Mouse (Mus musculus) intestine, embryonic 14.5 days (tissue): ENCODE results near the gene Lrrc37a. TPM values are rescaled to one million over a fixed set of nuclear protein-coding genes. Genes with fewer than 3 reads are reported as not detected.
"Not testable (repeated sequence)": the region's sequence is repeated elsewhere in the genome, so short reads cannot be mapped to it uniquely, and the experiment has no call there.

ENCODE experiments used
- ATAC-seq: fragments of 200-750 bp; cut with Nextera tagmentation; replicated peaks from 2 replicates; pipeline ENCODE4 v1.8.0; 2017; ENCODE audit warnings: low read depth, moderate number of reproducible peaks, moderate TSS enrichment, moderate library complexity; ENCODE audit not compliant: low FRiP score, low TSS enrichment
- DNase-seq: peaks from one replicate; pipeline ENCODE4 v3.0.0-alpha.2; 2018; ENCODE audit warnings: low spot score
- H3K27ac ChIP-seq: fragments of 300-500 bp; sonication (generic); 2 replicates; pipeline ENCODE4 v1.5.1; 2014; ENCODE audit warnings: low read depth, mild to moderate bottlenecking, control low read depth
- H3K27me3 ChIP-seq: fragments of 300-500 bp; sonication (generic); replicated peaks from 2 replicates; pipeline ENCODE4 v1.6.1; 2014; ENCODE audit warnings: low read length, control low read depth; ENCODE audit not compliant: control insufficient read depth, insufficient read depth
- H3K36me3 ChIP-seq: fragments of 300-500 bp; sonication (generic); 2 replicates; pipeline ENCODE4 v1.6.1; 2014; ENCODE audit warnings: low read length, control low read depth; ENCODE audit not compliant: control insufficient read depth, insufficient read depth
- H3K4me1 ChIP-seq: fragments of 300-500 bp; sonication (generic); replicated peaks from 2 replicates; pipeline ENCODE4 v1.6.1; 2014; ENCODE audit warnings: low read length, control low read depth, mixed read lengths; ENCODE audit not compliant: control insufficient read depth, insufficient read depth
- H3K4me2 ChIP-seq: fragments of 300-500 bp; sonication (generic); 2 replicates; pipeline ENCODE4 v1.6.1; 2014; ENCODE audit warnings: low read length
- H3K4me3 ChIP-seq: fragments of 300-500 bp; sonication (generic); 2 replicates; pipeline ENCODE4 v1.5.1; 2014; ENCODE audit warnings: low read depth, low read length, control low read depth, mixed read lengths
- H3K9ac ChIP-seq: fragments of 300-500 bp; sonication (generic); 2 replicates; pipeline ENCODE4 v1.6.1; 2014; ENCODE audit warnings: mild to moderate bottlenecking, low read length
- H3K9me3 ChIP-seq: fragments of 300-500 bp; sonication (generic); 2 replicates; pipeline ENCODE4 v1.6.1; 2016; ENCODE audit warnings: low read length, control low read depth; ENCODE audit not compliant: control insufficient read depth
- WGBS: fragments of 180-500 bp; shearing (Covaris S2); extraction: QIAGEN DNeasy Blood & Tissue Kit; methylation state at CpG from one replicate; pipeline ENCODE4 v1.1.7; 2014; 5-methylcytosine and 5-hydroxymethylcytosine counted together
- polyA plus RNA-seq: library from polyadenylated mRNA; unstranded; fragments of >200 nt; fragmentation: Nextera tagmentation; extraction: Ambion mirVana; gene quantifications from 2 replicates; pipeline ENCODE4 v1.2.1, GENCODE M21; 2014

Lrrc37a gene
- polyA plus RNA-seq = not detected in 2 replicates

DNA sequence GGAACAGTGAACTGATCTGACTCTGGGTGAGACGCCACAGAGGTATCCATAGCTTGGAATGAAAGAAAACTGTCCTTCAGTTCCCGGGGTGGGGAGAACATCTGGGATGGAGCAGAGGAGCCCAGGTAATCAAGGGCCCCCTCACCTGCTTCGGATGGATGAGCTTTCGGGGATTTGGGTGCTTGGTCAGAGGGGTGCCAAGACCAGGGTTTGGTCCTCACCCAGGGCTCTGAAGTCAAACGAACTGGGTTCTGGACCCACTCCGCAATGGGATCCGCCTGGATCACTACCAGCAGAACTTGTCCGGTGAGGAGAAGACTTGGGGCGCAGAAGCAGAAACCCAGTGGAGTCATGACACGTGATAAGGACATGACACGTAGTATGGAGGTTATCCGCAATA is at the start of gene Lrrc37a:
Lrrc37a (minus strand) TSS at position 101 of the 400 bp plus-strand sequence.
- ATAC-seq = no peak
- H3K4me1 ChIP-seq = no peaks in the 10 kb centered on the region
- no peaks in the 10 kb centered on the region for H3K9me3 ChIP-seq
- no peaks in the 10 kb centered on the region for H3K27me3 ChIP-seq
- no peak for DNase-seq
- H3K4me3 ChIP-seq = no peak within 1 kb of the TSS
- H3K36me3 ChIP-seq = no peaks in the 10 kb centered on the region
- H3K27ac ChIP-seq = no peak within 1 kb of the TSS
- H3K4me2 ChIP-seq = no peak within 1 kb of the TSS
- no peak within 1 kb of the TSS for H3K9ac ChIP-seq
- WGBS = 92% methylated on average over 12 of the region's 12 CpGs

DNA sequence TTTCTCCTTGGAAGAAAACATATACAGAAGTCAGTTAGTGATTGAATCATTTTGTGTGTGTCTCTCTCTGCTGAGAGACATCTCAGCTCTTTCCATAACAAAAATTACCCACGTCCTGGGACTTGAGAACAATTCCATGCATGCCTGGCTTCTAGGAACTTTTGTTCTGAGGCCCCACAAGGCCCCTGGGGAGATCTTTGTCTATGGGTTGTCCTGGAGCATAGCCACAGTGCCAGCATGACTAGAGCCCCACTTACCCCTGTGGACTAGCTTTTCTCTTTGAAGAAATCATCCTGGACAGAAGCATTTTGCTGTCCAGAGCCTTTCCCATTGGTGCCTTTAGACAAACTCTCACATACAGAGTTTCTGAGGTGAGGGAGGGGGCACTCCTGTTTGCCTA is 30.6 kb upstream of the Lrrc37a start:
- H3K4me1 ChIP-seq, H3K27ac ChIP-seq: not testable (repeated sequence)
- WGBS = 42% methylated on average over 1 of the region's 1 CpGs

GRCm38 (mm10) chr11:103512111-103512510 is 7.7 kb upstream of the Lrrc37a start:
- no peak overlapping the region for H3K9ac ChIP-seq
- no peak for ATAC-seq
- H3K9me3 ChIP-seq = no peaks in the 10 kb centered on the region
- H3K27me3 ChIP-seq = no peaks in the 10 kb centered on the region
- H3K4me1 ChIP-seq = no peaks in the 10 kb centered on the region
- no peak for DNase-seq
- H3K4me3 ChIP-seq = no peak overlapping the region
- no peak overlapping the region for H3K27ac ChIP-seq
- 76% methylated on average over 2 of the region's 2 CpGs for WGBS
- no peak overlapping the region for H3K4me2 ChIP-seq
- no peaks in the 10 kb centered on the region for H3K36me3 ChIP-seq

More for the DNA sequence above, 30.6 kb upstream of the Lrrc37a start:
- not testable (repeated sequence) for DNase-seq, H3K4me3 ChIP-seq, H3K9me3 ChIP-seq, H3K4me2 ChIP-seq, H3K9ac ChIP-seq, H3K36me3 ChIP-seq, H3K27me3 ChIP-seq, ATAC-seq

GRCm38 (mm10) chr11:103464443-103464842 is 40.0 kb downstream of the Lrrc37a start:
- Histone ChIP-seq H3K9me3 (no peaks in the 10 kb centered on the region), H3K9ac (no peak overlapping the region), H3K4me2 (no peak overlapping the region), H3K4me3 (no peak overlapping the region), H3K27me3 (no peaks in the 10 kb centered on the region), H3K27ac (no peak overlapping the region), H3K4me1 (no peaks in the 10 kb centered on the region), H3K36me3 (no peaks in the 10 kb centered on the region)
- whole genome bisulfite sequencing = 76% methylated on average over 7 of the region's 7 CpGs
- DNase-seq (no peak), ATAC-seq (no peak)

DNA sequence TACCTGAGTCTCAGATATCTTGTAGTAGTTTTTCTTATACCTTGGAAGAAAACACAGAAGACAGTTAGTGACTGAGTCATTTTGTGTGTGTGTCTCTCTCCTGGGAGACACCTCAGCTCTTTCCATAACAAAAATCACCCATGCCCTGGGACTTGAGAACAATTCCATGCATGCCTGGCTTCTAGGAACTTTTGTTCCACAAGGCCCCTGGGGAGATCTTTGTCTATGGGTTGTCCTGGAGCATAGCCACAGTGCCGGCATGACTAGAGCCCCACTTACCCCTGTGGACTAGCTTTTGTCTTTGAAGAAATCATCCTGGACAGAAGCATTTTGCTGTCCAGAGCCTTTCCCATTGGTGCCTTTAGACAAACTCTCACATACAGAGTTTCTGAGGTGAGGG is 53.3 kb downstream of the Lrrc37a start:
- not testable (repeated sequence) for H3K36me3 ChIP-seq, H3K9ac ChIP-seq, H3K27ac ChIP-seq, H3K9me3 ChIP-seq, H3K4me3 ChIP-seq, H3K4me1 ChIP-seq, H3K27me3 ChIP-seq, ATAC-seq, H3K4me2 ChIP-seq, DNase-seq
- WGBS = 84% methylated on average over 1 of the region's 1 CpGs

DNA sequence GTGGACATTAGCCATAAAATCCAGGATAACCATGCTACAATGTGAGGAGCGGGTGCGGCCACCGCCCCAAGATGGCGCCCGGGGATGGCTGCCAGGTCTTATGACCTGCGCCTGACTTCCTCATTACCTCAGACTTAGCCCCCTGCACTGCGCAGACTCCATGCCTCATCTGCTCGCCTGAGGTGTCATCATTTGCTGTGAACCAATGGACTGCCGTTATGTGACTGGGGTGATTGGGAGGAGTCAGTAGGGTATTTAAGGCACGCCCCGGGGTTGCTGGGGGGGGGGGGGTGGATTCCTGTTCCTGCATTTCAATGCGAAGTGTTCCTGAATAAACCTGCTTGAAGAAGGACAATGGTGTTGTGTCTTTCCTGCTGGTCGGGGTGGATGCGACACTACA is 54.7 kb downstream of the Lrrc37a start:
- H3K4me3 ChIP-seq, H3K36me3 ChIP-seq, DNase-seq, H3K9me3 ChIP-seq, H3K4me1 ChIP-seq, H3K9ac ChIP-seq, H3K4me2 ChIP-seq, H3K27ac ChIP-seq, ATAC-seq, H3K27me3 ChIP-seq: not testable (repeated sequence)
- 90% methylated on average over 14 of the region's 14 CpGs for WGBS

DNA sequence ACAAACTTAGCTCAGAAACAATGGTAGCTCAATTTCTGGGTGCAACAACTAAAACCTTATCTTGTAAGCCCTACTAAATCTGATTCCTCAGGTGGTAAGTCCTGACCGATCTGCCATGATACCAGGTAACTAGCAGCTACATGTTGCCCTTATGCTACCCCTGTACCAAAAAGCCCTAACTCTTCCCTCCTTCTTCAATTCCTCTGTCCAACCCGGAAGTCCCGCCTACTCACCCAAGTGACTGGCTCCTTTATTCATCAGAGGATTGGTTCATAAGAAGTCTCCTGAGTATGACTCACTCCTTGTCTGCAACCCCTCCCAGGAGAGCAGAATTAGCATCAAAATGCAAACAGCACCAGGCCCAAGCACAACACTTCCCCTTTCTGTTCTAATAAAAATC is 60.7 kb downstream of the Lrrc37a start:
- no peak for DNase-seq
- no peak overlapping the region for H3K4me3 ChIP-seq
- WGBS = 87% methylated on average over 3 of the region's 3 CpGs
- no peaks in the 10 kb centered on the region for H3K9me3 ChIP-seq
- no peak overlapping the region for H3K4me2 ChIP-seq
- H3K27me3 ChIP-seq = no peaks in the 10 kb centered on the region
- no peaks in the 10 kb centered on the region for H3K36me3 ChIP-seq
- no peak overlapping the region for H3K27ac ChIP-seq
- no peaks in the 10 kb centered on the region for H3K4me1 ChIP-seq
- ATAC-seq = no peak
- no peak overlapping the region for H3K9ac ChIP-seq

GRCm38 (mm10) chr11:103436282-103436681 is 68.1 kb downstream of the Lrrc37a start:
- Histone ChIP-seq H3K27me3 (no peaks in the 10 kb centered on the region), H3K4me1 (no peaks in the 10 kb centered on the region), H3K27ac (no peak overlapping the region), H3K9me3 (no peaks in the 10 kb centered on the region), H3K9ac (no peak overlapping the region), H3K36me3 (no peaks in the 10 kb centered on the region), H3K4me2 (no peak overlapping the region), H3K4me3 (no peak overlapping the region)
- DNase-seq = no peak
- ATAC-seq = no peak
- WGBS = 77% methylated on average over 5 of the region's 5 CpGs

DNA sequence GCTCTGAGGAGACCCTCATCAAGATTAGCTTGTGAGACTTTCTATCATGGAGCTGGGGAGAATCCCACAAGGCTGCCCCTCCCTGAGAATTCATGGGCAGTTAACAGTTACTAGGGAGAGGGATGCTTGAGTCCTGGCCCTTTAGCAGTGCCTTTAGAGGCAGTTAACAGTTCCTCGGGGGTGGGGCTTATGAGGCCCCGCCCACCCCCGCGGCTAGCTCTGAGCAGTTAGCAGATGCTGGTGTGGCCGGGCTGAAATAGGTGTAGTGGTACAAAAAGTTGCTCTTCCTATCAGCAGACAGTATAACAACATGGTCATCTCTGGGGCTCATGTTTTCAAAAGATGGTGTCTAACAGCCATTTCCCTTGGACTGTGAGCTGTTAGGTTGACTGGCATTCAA is 79.4 kb downstream of the Lrrc37a start:
- no peak overlapping the region for H3K9ac ChIP-seq
- no peak overlapping the region for H3K4me3 ChIP-seq
- no peaks in the 10 kb centered on the region for H3K4me1 ChIP-seq
- no peak overlapping the region for H3K4me2 ChIP-seq
- WGBS = 26% methylated on average over 5 of the region's 5 CpGs
- no peaks in the 10 kb centered on the region for H3K27me3 ChIP-seq
- ATAC-seq (no peak), DNase-seq (no peak)
- H3K36me3 ChIP-seq = no peaks in the 10 kb centered on the region
- no peaks in the 10 kb centered on the region for H3K9me3 ChIP-seq
- H3K27ac ChIP-seq = no peak overlapping the region
